Mouse (Mus musculus): ENCODE measurements around the gene Eif4e.

GRCm38 (mm10) chr3:138490034-138490337 is 36.0 kb upstream of the Eif4e start:
- no peak for TF ChIP-seq CTCF (IDR thresholded peaks at IDR 0.05; ENCODE audit: low read depth, low read length)
- no peak for TF ChIP-seq POLR2A (IDR thresholded peaks at IDR 0.05; ENCODE audit: extremely low read depth, insufficient read depth, low read length)

All from liver, adult 2 months (tissue).